Mouse (Mus musculus): ENCODE results near the gene Fndc3b.

DNA sequence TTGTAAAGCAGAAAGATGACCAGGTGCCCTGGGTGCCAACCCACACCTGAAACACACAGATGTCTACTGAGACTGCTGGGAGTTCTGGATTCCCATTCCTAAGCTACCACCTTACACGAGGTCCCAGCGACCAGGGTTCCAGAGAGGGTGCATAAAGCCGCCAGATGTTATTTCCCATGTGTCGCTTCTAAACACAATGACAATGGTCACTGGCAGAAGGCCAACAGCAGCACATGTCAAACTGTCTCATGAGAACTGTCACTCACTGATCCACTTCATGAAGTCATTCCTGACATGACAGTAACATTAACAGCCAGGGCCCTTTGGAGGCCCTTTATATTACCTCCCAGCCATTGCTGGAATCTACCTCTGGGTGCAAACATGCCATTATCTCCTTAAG lies 110.9 kb downstream of the Fndc3b start:
- no peak for TF ChIP-seq CTCF (IDR thresholded peaks at IDR 0.05; ENCODE audit: extremely low read depth, insufficient read depth, low read length)
- no peak for TF ChIP-seq POLR2A (IDR thresholded peaks at IDR 0.05; ENCODE audit: extremely low read depth, insufficient read depth, low read length)

Measured in cortical plate, adult 2 months (tissue).